Mouse (Mus musculus) heart, postnatal 36 days (tissue): ENCODE results near the gene Mypop. TPM values are rescaled to one million over a fixed set of nuclear protein-coding genes. Genes with fewer than 3 reads are reported as not detected.

Source experiments
- DNase-seq, 2 experiments: peaks; one replicate each; pipeline ENCODE4 v3.0.0; 2021 to 2022
- intact Hi-C: fragments of 180-260 bp; cut with DNase I; formaldehyde crosslinking; loops from one replicate; pipeline ENCODE4 v1.15.1; 2025
- total RNA-seq, 2 experiments: library from RNA; stranded (reverse); gene quantifications; 2 replicates each; pipeline ENCODE4 v1.2.3; 2021

Gene Mypop
- total RNA-seq, 2 experiments from 2014 or later: 3.4 to 4.3 TPM

DNA sequence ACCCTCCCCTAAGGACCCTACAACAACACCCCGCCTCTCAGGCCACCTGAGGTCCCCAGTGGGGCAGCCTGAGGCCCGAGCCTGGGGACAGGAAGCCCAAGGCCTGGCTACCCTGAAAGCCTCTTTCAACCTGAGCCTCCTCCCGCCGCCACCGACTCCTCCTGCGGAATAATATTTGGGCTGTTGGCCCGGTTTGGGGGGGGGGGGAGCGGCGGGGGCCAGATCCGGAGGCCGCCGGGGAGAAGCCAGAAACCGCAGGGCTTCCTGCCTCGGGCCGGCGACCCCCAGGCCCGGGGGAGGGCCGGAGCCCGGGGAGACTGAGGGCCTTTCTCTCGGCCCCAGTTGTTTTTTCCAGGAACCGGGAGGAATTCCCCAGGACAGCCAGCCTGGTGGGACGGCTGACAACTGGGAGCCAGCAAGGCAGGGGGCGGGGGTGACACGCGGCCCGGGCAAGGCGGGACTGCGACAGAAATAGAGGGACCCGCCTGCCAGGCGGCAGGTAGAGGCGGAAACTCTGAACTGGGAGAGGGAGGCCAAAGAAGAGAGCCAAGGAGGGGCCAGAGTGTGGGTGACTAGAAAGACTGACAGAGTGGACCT, 21.1 kb downstream of the Mypop start:
- intact Hi-C loops: no loop called here
- DNase-seq: peak; percentile 44 to 63

GRCm38 (mm10) chr7:19012882-19013281, 21.8 kb downstream of the Mypop start:
- intact Hi-C loops: no loop called here
- no peak for DNase-seq

DNA sequence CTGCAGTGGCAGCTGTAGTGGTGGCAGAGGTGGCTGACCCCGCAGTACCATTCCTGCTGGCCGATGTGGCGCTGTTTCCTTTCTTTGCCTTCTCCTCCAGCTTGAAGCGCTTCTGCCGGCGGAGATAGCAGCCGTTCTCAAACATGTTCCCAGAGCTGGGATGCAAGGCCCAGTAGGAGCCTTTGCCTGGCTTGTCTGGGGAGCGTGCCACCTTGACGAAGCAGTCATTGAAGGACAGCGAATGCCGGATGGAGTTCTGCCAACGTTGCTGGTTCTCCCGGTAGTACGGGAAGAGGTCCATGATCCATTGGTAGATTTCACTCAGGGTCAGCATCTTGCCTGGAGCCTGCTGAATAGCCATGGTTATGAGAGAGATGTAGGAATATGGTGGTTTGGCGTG, 23.4 kb downstream of the Mypop start:
- intact Hi-C loops: no loop called here
- no peak for DNase-seq

- DNase-seq: no peak
- intact Hi-C loops: no loop called here
Observed at GRCm38 (mm10) chr7:19016042-19016441, 25.0 kb downstream of the Mypop start.

- intact Hi-C loops: no loop called here
- no peak for DNase-seq
Observed at GRCm38 (mm10) chr7:19017909-19018308, 26.9 kb downstream of the Mypop start.

- no peak for DNase-seq
- intact Hi-C loops: no loop called here
Observed at GRCm38 (mm10) chr7:19021048-19021447, 30.0 kb downstream of the Mypop start.

- intact Hi-C loops: loop anchor here (2.0 kb wide), 1 partner anchor 16 kb away; no protein-coding TSS in a partner anchor
- no peak for DNase-seq
Observed at GRCm38 (mm10) chr7:19022189-19022958, 31.3 kb downstream of the Mypop start.

DNA sequence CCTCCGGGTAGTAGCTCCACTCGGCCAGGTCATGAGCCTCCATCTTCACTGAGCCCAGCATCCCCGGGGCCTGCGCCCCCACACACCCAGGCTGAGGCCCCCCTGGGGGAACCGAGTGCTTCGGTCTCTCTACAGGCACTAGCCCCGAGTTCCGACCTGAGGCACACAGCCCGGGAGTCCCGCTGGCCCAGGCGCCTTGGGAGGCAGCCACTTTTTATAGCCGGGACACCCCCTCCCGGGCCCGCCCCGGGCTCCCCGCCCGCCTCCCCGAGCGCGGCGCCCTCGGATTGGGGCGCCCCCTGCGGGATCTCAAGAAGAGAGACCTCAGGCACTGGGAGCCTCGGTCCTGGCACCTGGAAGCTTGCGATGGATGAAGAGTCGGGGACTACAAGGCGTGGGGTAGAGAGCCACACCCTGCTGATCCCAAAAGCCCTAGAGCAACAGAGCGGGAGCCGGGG, 32.3 kb downstream of the Mypop start, which contains the start of gene Foxa3:
Foxa3 (minus strand) TSS at position 182 of the 458 bp plus-strand sequence.
- intact Hi-C loops: loop anchor here (2.0 kb wide), 1 partner anchor 17 kb away; no protein-coding TSS in a partner anchor
- DNase-seq: peak; percentile 44 to 52

DNA sequence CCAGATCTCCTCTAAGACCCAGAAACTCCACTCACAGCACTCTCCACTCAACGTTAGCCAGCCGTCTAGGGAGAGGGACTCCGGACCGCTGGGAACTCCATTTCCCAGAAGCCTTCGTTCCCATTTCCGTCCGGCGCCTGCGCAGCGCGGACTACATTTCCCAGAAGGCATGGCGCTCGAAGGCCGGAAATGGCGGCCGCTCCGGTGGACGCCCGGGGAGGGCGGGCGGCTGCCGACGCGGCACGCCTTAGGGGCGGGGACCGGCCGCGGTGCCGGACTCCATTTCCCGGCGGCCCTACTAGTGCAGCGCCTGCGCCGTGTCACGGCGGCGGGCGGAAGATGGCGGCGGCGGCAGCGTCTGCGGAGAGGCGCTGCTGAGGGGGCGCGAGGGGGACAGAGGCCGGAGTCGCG, 33.1 kb downstream of the Mypop start, which contains the start of gene Sympk:
Sympk (plus strand) TSS at position 282 of the 411 bp plus-strand sequence.
- DNase-seq: peak; percentile 93
- intact Hi-C loops: loop anchor here (2.0 kb wide), 1 partner anchor 95 kb away; the partner anchor contains the start of genes Fbxo46 and Gm4969

DNA sequence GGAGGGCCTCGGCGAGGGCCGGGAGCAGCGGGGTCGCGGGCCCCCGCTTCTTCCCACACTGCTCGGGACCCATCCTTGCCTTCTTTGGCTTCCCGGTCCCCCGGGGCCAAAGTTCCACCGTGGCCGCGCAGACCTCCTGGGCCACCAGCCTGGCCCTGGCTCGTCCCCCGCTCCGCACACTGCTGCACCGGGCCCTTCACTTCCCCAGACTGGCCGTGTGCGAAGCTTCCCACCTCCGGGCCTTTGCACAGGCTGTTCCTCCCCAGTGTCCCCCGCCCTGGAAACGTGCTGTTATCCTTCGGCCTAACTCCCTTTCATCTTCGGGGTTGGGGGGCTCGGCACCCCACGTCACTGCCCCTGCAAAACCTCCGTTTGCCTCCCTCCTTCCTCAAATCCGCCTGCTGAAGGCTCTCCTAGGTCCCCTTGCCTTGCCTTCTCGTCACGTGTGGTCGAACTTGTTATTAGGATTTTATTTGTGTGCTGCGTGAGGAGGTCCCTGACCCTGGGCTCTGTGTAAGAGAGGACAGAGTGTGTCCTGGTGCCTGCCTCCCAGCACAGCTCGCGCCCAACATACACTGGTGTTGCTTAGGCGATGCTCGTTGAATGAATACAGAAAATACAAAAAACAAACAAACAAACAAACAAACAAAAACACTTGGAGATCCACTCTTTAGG, 33.7 kb downstream of the Mypop start:
- intact Hi-C loops: loop anchor here (2.0 kb wide), 1 partner anchor 94 kb away; the partner anchor contains the start of genes Fbxo46 and Gm4969
- peak in 1 of 2 experiments; percentile 23 for DNase-seq

DNA sequence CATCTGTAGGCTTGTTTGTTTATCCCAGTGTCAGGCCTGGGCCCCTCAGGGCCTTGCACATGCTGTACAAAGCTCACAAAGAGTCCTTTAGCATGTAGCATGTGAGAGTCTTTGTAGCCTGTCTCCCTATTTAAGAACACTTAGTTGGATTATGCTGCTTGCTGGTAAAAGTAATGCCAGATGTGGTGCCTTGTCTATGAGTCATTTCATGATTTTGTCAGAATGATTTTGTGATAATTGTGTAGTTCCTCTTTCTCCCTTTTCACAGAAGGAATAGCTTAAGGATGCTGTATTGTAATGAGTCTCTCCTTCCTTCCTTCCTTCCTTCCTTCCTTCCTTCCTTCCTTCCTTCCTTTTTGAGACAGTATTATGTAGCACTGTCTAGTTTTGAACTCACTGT, 37.0 kb downstream of the Mypop start:
- intact Hi-C loops: no loop called here

DNA sequence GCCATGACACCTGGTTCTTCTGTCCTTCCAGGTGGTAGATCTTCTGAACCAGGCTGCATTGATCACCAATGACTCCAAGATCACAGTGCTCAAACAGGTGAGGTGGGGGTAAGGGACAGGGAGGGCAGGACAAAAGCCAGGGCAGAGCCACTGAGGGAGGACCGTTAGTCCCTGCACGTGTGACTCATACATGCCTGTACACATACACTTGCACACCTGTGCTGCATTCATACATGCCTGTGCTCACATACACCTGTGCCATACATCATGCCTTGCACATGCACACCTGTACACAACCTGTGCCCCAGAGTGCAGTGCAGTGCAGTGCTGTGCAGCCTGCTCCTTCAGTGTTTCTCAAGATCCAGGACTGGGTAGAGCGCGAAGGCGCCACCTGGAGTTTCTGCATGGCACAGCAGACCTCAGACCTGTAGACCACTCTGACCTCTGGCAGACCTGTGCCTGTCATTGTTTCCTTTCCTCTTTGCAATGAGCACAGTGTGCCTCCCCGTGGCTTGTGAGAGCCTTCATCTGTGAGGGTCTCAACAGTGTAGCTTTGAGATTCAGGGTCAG, 38.1 kb downstream of the Mypop start:
- intact Hi-C loops: no loop called here

More for the DNA sequence above, 37.0 kb downstream of the Mypop start:
- DNase-seq: no peak

DNA sequence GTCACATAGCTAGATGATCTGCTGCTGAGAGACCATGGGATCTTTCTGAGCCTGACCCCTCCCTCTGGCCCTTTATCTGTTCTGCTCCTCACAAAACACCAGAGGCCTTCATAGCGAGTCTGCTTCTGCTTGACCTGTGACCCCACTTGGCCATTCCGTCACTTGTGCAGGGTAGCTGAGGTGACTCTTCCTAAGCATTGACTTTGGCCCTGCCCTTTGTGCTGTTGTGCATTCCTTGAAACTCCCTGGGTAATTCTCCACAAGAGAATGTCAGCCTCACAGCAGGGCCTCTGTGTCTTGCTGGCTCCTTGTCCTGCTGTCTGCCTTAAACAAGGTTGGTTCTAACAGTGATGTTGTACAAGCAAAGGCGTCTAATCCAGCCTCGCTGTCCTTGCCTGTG, 40.6 kb downstream of the Mypop start:
- no peak for DNase-seq
- intact Hi-C loops: no loop called here

More for the DNA sequence above, 38.1 kb downstream of the Mypop start:
- DNase-seq: peak; percentile 43 to 60

GRCm38 (mm10) chr7:19044616-19045015, 53.6 kb downstream of the Mypop start:
- intact Hi-C loops: no loop called here
- DNase-seq: no peak

GRCm38 (mm10) chr7:19046286-19047069, 55.4 kb downstream of the Mypop start:
- DNase-seq: peak in 1 of 2 experiments; percentile 27
- intact Hi-C loops: no loop called here

GRCm38 (mm10) chr7:19048006-19048527, 57.0 kb downstream of the Mypop start:
- intact Hi-C loops: no loop called here
- no peak for DNase-seq

DNA sequence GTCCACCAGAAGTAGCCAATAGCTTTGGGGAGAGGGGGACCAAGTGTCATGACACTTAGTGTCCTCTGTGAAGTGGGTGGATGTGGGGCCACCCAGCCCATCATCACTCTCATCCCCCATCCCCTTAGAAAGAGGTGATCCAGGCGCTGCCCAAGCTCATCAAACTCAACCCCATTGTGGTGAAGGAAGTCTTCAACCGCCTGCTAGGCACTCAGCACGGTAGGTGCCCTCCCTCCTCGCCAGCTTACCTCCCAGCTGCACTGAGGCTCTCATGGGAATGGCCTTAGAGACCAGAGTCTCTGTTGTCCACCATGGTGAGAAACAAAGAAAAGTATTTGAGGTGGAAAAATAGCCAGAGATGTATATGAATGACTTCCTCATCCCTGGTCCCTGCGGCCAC, 58.2 kb downstream of the Mypop start:
- DNase-seq: no peak
- intact Hi-C loops: no loop called here

- no peak for DNase-seq
- intact Hi-C loops: no loop called here
Observed at GRCm38 (mm10) chr7:19050172-19050571, 59.1 kb downstream of the Mypop start.

DNA sequence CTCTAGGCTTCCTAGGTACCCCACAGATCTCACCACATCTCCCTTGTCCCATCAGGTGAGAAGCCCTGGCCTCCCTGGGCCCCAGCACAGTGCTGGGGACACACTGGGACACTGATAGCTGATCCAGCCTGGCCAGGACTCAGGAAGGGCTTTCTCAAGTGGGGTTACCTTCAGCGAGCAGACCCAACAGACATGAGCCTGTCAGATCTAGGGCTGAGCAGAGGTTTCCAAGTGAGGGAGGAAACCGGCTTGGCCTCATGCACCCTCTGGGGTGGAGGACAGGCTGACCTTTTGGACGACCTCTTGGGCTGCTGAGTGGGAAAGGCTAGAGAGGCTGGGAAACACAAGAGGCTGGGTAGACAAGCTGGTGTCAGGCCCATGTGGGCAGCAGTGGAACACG, 60.1 kb downstream of the Mypop start:
- no peak for DNase-seq
- intact Hi-C loops: no loop called here
